Mouse (Mus musculus): Measurements from ENCODE around the gene Fancf. TPM values are rescaled to one million over a fixed set of nuclear protein-coding genes. Genes with fewer than 3 reads are reported as not detected.
A peak's percentile ranks its signal among the peaks of the same experiment; 100 is the strongest.

Fancf gene
- total and polyA plus RNA-seq, 2 experiments: 4.9 to 6.0 TPM

DNA sequence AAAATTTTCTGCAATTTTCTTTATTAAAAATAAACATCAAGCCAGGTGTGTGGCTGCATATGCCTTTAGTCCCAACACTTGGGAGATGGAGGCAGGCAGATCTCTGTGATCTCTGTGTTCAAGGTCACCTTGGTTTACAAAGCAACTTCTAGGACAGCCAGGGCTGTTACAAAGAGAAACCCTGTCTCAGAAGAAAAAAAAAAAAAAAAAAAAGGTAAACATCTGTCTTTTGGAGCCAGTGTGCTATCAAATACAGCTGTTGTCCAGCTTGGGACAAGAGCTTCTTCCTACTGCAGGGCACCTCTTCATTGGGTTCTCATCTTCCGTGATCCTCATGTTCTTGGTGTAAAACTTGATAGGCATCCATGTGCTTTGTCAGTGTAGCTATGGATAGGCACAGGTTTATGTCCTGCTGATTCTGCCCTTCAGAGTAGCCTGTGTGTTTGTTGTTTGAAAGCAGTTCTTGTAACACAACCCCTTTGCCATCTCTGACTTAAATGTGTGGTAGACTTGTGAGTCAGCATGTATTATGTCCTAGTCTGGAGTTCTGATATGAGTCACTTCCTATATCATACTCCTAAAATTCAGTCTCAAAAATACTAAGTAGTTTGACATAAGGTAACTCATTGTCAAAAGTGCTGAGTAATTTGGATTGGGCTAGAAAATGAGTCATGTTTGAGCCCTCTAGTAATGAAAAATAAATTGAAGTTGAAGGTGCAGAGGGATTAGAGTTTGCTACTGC is 30.3 kb upstream of the Fancf start:
- 65% methylated on average over 1 of the region's 1 CpGs for WGBS
- DNase-seq (ENCODE audit: extremely low read depth, low read depth, low spot score): peak; percentile 66
- no peaks in the 10 kb centered on the region for H3K27me3 ChIP-seq (ENCODE audit: control insufficient read depth, insufficient read depth, low read length)
- peaks cover 24% of the 10 kb centered on the region for H3K4me1 ChIP-seq (ENCODE audit: control insufficient read depth, insufficient read depth, low read length)
- H3K27ac ChIP-seq (replicated peaks; ENCODE audit: insufficient read depth, low read depth, low read length): peak overlapping the region; percentile 70
- TF ChIP-seq CTCF (IDR thresholded peaks at IDR 0.05; ENCODE audit: low read depth, low read length) (no peak), POLR2A (IDR thresholded peaks at IDR 0.05; ENCODE audit: extremely low read depth, insufficient read depth, low read length) (no peak)
- peaks cover 8% of the 10 kb centered on the region; the same call in 1 of the 2 replicates for H3K79me2 ChIP-seq (ENCODE audit: control insufficient read depth, insufficient read depth, low read length)
- H3K9ac ChIP-seq (ENCODE audit: low read depth, low read length): 0 out of 2 replicates have a peak overlapping the region, but pooled peaks have one; percentile 14
- H3K36me3 ChIP-seq (ENCODE audit: control insufficient read depth, insufficient read depth, low read length): no peaks in the 10 kb centered on the region
- no peak overlapping the region for H3K4me3 ChIP-seq (ENCODE audit: insufficient read depth, low read depth, low read length)

DNA sequence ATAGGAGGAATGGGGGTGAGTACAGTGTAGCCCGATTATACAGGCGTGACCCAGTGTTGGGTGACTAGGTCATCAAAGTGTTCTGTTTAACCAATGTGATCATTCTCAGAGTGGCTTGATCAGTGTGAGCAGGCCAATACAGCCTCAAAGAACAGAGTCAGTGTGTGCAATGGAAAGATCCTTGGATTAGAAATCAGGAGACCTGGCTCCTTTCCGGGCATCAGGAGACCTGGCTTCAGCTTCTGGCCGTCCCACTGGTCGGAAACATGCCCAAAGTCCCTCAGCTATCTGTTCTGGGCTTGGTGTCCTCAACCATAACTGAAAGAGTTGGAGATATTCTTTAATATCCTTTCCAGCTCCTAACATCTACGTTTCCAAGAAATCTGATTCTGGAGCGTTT is 27.5 kb upstream of the Fancf start:
- Histone ChIP-seq H3K36me3 (ENCODE audit: control insufficient read depth, insufficient read depth, low read length) (no peaks in the 10 kb centered on the region), H3K27me3 (ENCODE audit: control insufficient read depth, insufficient read depth, low read length) (no peaks in the 10 kb centered on the region), H3K4me1 (ENCODE audit: control insufficient read depth, insufficient read depth, low read length) (peaks cover 25% of the 10 kb centered on the region), H3K27ac (replicated peaks; ENCODE audit: insufficient read depth, low read depth, low read length) (peak overlapping the region; percentile 62; the same call in 1 of the 2 replicates), H3K4me3 (ENCODE audit: insufficient read depth, low read depth, low read length) (no peak overlapping the region), H3K79me2 (ENCODE audit: control insufficient read depth, insufficient read depth, low read length) (peaks cover 5% of the 10 kb centered on the region; the same call in 1 of the 2 replicates), H3K9ac (ENCODE audit: low read depth, low read length) (no peak overlapping the region)
- peak; percentile 97 for DNase-seq (ENCODE audit: extremely low read depth, low read depth, low spot score)
- TF ChIP-seq POLR2A (IDR thresholded peaks at IDR 0.05; ENCODE audit: extremely low read depth, insufficient read depth, low read length) (no peak), CTCF (IDR thresholded peaks at IDR 0.05; ENCODE audit: low read depth, low read length) (no peak)
- 30% methylated on average over 7 of the region's 7 CpGs for WGBS

DNA sequence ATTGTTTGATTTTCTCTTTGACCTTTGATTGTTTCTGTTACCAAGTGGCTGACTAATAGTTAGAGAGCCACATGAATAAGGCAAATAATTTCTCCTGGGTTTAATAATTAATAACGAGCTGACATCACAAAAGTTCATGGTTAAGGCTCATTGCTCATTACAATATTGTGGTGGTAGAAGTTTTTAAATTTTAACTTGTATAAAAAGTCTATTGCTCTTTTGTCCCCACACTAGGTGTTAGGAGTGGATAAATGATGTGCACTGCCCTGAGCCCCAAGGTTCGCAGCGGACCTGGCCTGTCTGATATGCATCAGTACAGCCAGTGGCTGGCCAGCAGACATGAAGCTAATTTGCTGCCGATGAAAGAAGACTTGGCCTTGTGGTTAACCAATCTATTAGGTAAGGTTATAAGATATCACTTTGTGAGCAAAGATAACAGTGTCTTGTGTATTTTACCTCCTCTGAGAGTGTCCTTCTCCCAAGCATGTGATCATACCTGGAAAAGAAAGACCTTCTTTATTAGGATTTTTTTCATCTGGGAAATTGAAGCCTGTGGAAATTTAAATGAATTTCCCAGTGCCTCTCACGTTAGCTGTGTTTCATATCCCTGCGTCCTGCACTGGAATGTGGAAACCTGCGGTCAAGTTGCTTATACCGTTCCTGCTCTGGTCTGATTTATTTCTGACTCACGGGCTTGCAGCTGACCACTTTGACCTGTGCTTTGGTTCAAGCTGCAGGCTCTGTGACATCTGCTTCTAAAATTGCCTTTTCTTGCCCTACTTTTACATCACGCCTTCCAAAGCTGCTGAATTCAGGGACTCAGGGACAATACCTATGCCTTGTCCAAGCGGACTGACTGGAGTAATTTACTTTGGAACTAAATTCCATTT is 25.9 kb upstream of the Fancf start:
- H3K27ac ChIP-seq (replicated peaks; ENCODE audit: insufficient read depth, low read depth, low read length): peak overlapping the region; percentile 73
- WGBS: 44% methylated on average over 11 of the region's 11 CpGs

GRCm38 (mm10) chr7:51885345-51885744 is 23.3 kb upstream of the Fancf start:
- no peak for TF ChIP-seq POLR2A (IDR thresholded peaks at IDR 0.05; ENCODE audit: extremely low read depth, insufficient read depth, low read length)
- no peak for TF ChIP-seq CTCF (IDR thresholded peaks at IDR 0.05; ENCODE audit: low read depth, low read length)
- Histone ChIP-seq H3K9ac (ENCODE audit: low read depth, low read length) (no peak overlapping the region), H3K27me3 (ENCODE audit: control insufficient read depth, insufficient read depth, low read length) (no peaks in the 10 kb centered on the region), H3K4me3 (ENCODE audit: insufficient read depth, low read depth, low read length) (no peak overlapping the region), H3K4me1 (ENCODE audit: control insufficient read depth, insufficient read depth, low read length) (peaks cover 13% of the 10 kb centered on the region), H3K27ac (replicated peaks; ENCODE audit: insufficient read depth, low read depth, low read length) (no peak overlapping the region), H3K36me3 (ENCODE audit: control insufficient read depth, insufficient read depth, low read length) (no peaks in the 10 kb centered on the region), H3K79me2 (ENCODE audit: control insufficient read depth, insufficient read depth, low read length) (no peaks in the 10 kb centered on the region; the same call in 1 of the 2 replicates)
- DNase-seq (ENCODE audit: extremely low read depth, low read depth, low spot score): no peak
- 85% methylated on average over 3 of the region's 3 CpGs for WGBS

More for the DNA sequence above, 25.9 kb upstream of the Fancf start:
- no peaks in the 10 kb centered on the region for H3K36me3 ChIP-seq (ENCODE audit: control insufficient read depth, insufficient read depth, low read length)
- TF ChIP-seq CTCF (IDR thresholded peaks at IDR 0.05; ENCODE audit: low read depth, low read length) (no peak), POLR2A (IDR thresholded peaks at IDR 0.05; ENCODE audit: extremely low read depth, insufficient read depth, low read length) (no peak)
- H3K4me3 ChIP-seq (ENCODE audit: insufficient read depth, low read depth, low read length): peak overlapping the region; percentile 32
- DNase-seq (ENCODE audit: extremely low read depth, low read depth, low spot score): peak; percentile 97
- peaks cover 2% of the 10 kb centered on the region; the same call in 1 of the 2 replicates for H3K79me2 ChIP-seq (ENCODE audit: control insufficient read depth, insufficient read depth, low read length)
- no peaks in the 10 kb centered on the region for H3K27me3 ChIP-seq (ENCODE audit: control insufficient read depth, insufficient read depth, low read length)
- H3K9ac ChIP-seq (ENCODE audit: low read depth, low read length): peak overlapping the region; percentile 12
- peaks cover 22% of the 10 kb centered on the region for H3K4me1 ChIP-seq (ENCODE audit: control insufficient read depth, insufficient read depth, low read length)

GRCm38 (mm10) chr7:51880121-51880520 is 18.1 kb upstream of the Fancf start:
- Histone ChIP-seq H3K79me2 (ENCODE audit: control insufficient read depth, insufficient read depth, low read length) (no peaks in the 10 kb centered on the region), H3K4me1 (ENCODE audit: control insufficient read depth, insufficient read depth, low read length) (no peaks in the 10 kb centered on the region), H3K9ac (ENCODE audit: low read depth, low read length) (no peak overlapping the region), H3K4me3 (ENCODE audit: insufficient read depth, low read depth, low read length) (no peak overlapping the region), H3K27me3 (ENCODE audit: control insufficient read depth, insufficient read depth, low read length) (no peaks in the 10 kb centered on the region), H3K36me3 (ENCODE audit: control insufficient read depth, insufficient read depth, low read length) (no peaks in the 10 kb centered on the region), H3K27ac (replicated peaks; ENCODE audit: insufficient read depth, low read depth, low read length) (no peak overlapping the region)
- TF ChIP-seq CTCF (IDR thresholded peaks at IDR 0.05; ENCODE audit: low read depth, low read length): no peak
- TF ChIP-seq POLR2A (IDR thresholded peaks at IDR 0.05; ENCODE audit: extremely low read depth, insufficient read depth, low read length): no peak
- no peak for DNase-seq (ENCODE audit: extremely low read depth, low read depth, low spot score)
- 89% methylated on average over 4 of the region's 4 CpGs for WGBS
